Mouse (Mus musculus): Measurements from ENCODE around the gene Slc27a4.

The Slc27a4 gene

DNA sequence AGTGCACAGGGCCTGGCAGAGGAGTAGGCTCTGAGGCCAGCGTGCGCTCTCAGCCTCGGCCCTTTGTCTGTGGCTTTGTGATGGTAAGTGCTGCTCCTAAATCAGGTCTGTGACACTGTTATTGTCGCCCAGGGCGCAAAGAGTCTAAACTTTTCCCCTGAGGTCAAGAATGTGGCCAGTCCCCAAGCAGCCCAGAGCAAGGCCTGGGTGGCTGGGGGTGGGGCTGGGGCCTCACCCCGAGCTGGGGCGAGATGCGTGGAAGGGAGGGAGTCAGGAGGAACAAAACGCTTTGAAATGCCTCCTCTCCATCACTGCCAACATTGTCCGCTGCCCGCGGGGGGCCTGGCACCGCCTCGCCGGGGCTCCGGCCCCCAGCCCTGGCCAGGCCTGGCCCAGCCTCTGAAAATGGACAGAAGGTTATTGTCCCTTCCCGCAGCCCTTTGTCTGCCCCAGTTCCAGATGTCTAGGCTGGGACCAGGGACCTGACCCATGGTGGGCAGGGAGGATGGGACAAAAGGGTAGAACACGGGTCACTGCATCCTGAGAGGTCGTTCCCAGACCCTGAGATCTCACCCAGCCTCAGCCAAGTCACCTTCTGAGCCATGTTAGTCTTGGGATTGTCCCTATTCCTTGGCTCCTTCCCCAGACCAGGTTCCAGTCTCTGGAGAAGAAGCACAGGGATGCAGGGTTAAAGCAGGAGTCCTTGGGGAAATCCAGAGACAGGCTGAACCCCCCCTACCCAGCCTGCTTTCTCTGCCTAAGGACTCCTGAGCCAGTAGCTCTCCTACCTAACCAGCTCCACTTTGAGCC, 54.2 kb downstream of the Slc27a4 start:
- DNase-seq (ENCODE audit: extremely low read depth, low read depth): no peak

DNA sequence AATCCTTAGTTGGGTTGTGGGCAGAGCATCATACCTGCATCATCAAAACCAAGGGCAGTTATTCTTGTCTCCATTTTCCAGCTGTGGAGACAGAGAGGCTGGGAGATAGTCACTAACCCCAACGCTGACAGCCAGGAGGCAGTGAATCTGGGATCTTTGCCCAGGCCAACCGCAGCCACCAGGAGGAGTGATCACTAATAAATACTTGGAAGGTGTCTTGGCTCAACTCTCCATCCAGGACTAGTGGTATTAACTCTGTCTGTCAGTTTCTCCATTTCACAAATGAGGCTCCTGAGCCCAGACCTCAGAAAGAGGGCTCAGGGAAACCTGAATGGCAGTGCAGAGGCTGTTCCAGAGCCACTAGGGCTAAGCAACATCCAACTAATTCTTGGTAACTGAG, 54.9 kb downstream of the Slc27a4 start:
- DNase-seq (ENCODE audit: extremely low read depth, low read depth): no peak

DNA sequence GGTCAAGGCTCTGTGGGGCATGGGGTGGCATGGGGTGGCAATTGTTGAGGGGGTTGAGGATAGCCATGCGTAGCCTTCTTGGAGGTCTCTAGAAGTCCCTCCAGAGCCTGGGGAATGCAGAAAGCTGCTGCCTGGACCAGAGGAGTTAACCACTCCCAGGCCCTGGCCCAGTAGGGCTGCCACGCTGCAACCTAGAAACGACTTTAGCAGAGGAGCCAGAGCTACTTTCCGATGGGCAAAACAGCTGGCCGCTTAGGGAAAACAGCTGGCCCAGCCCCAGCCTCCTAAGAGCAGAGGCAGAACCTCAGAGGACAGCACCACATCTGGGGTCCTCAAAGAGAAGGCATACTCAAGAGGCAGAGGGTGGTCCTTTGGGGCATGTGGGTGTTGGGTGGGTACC, 55.5 kb downstream of the Slc27a4 start:
- DNase-seq (ENCODE audit: extremely low read depth, low read depth): no peak

GRCm38 (mm10) chr2:29858748-29859473, 56.5 kb downstream of the Slc27a4 start:
- peak; percentile 21 for DNase-seq (ENCODE audit: extremely low read depth, low read depth)

- no peak for DNase-seq (ENCODE audit: extremely low read depth, low read depth)
Measured at GRCm38 (mm10) chr2:29865125-29865524, 62.7 kb downstream of the Slc27a4 start.

Measured in MEL-GATA-1-ER (cell line).